Mouse (Mus musculus): ENCODE data around the gene Slc25a33.

Gene Slc25a33

DNA sequence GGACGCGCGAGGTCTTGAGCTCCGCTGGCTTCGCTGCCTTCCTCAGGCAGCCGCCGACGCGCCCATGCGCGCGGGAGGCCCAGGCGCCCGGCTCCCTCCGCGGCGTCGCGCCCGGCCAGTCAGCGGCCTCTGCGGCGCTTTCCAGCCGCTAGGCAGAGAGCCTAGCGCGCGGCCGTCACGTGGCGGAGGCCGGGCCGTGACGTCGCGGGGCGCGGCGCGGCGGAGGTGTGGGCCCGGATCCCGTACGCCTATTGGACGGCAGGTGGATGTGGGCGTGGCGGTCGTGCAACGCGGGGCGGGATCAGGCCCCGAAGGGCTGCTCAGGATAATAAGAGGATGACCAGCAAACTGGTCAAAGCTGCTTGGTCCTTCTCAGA lies at the start of gene Slc25a33:
Gene Slc25a33 (minus strand): TSS at position 184 of the 377 bp plus-strand sequence.
- peak; percentile 83 to 85 for DNase-seq (ENCODE audit: low read depth in 2 of 2, low spot score in 2 of 2)

DNA sequence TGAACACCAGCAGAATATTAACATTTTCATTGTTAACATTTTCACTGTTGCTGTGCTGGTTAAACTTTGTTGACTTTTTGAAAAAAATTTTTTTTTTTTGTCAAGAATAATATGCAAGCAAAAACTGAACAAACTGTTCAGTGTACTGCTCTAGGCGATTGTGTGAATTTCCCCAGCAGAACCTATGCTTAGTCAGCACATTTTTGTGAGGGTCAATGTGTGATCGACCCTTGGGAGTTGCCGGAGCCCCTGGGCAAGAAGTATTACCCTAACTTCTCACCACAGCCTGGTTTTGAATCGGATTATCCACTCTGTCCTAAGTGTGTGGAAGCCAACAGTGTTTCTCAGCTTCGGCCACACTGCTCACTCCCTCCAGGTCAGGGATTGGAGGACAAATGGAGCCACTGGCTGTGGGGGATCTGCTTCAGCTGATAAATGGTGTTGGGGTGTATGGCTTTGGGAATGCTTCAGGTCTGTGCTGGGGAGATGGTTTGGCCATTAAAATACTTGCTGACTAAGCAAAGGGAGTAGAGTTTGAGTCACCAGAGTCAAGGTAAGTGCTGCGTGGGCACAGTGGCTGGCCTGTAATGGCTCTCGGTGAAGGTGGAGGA lies 48.6 kb upstream of the Slc25a33 start:
- no peak for DNase-seq (ENCODE audit: low read depth in 2 of 2, low spot score in 2 of 2)

DNA sequence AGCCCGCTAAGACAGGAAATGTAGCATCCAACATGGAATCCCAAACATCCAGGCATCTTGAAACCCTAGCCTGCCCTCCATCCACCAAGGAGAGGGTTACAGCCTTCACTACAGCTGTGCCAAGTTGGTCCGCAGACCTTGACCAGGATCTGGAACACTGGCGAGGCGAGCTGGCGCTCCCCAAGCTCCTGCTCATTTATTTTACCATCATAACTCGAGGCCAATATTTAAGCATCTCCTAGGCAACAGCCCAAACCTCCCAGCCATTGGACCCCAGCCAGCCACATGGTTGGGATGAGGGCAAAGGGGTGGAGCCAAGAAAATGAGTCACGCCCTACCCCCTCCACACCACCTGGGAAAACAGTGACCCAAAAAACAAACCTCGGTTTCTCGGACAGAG lies 48.0 kb upstream of the Slc25a33 start:
- DNase-seq (ENCODE audit: low read depth in 2 of 2, low spot score in 2 of 2), result no peak

DNA sequence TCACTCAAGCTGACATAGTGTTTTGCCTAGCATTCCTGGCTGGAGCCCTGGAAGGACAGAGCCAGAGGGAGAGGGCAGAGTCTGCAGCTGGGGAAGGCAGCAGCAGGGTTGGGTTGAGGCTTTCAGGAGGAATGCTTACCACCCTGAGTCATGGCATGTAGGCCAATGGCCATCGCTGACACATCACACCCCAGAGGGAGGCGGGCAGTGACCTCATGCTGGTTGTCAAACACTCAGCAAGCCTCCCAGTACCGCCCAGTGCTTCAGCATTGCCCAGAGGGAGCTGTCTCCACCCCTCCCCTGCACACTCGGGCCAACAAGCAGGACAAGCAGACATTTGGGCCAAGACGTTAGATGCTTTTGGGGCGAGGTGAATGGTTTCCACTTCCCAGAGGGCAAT lies 46.5 kb upstream of the Slc25a33 start:
- no peak for DNase-seq (ENCODE audit: low read depth in 2 of 2, low spot score in 2 of 2)

DNA sequence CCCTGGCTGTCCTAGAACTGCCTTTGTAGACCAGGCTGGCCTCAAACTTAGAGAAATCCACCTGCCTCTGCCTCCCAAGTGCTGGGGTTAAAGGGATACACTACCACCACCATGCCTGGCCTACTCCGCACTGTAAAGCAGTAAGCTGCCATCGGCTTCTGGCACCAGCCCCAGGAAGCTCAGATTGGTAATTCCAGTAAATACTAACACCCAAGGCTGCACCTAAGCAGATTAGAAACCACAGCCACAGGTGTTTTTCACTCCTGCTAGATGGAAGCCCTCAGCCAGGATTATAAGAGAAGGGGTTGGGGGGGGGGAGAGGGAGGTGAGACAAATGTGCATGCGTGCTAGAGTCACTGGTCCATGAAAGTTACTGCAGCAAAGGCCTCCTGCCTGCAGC lies 45.1 kb upstream of the Slc25a33 start:
- no peak for DNase-seq (ENCODE audit: low read depth in 2 of 2, low spot score in 2 of 2)

DNA sequence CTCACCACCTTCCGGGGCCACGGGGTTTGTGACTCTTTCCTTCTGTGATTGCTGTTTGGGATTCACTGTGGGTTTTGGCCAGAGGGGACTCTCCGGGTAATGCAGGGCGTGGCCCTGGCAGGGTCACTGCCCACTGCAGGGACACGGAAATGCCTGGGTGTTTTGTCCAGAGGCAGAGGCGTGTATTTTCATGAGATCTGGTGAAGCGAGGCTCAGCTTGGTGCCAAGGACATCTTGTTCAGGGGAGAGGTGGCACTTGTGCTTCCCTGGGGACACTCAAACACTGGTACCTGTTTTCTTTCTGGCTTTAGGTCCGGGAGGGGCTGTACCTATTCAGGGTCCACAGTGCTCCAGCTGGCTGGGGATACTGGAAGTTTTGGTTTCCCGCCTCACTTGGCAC lies 42.5 kb upstream of the Slc25a33 start:
- no peak for DNase-seq (ENCODE audit: low read depth in 2 of 2, low spot score in 2 of 2)

DNA sequence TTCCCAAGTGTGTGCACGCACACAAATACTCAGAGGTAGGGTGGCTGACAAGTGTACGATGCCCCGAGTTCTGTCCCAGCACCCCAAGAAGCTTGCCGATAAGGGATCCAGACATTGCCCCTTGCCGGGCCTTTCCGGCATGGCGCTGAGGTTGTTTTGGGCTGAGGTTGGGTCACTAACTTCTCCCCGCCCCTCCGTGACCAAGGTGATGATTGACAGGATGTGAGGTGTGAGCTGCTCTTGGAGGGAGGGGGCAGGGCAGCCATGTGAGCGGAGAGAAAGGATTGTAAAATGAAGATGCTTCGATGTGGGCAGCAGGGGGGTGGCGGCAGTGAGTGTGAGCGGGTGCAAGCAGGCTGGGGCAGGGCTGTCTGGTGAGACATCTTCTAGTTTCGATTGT lies 41.5 kb upstream of the Slc25a33 start:
- DNase-seq (ENCODE audit: low read depth in 2 of 2, low spot score in 2 of 2), result no peak

DNA sequence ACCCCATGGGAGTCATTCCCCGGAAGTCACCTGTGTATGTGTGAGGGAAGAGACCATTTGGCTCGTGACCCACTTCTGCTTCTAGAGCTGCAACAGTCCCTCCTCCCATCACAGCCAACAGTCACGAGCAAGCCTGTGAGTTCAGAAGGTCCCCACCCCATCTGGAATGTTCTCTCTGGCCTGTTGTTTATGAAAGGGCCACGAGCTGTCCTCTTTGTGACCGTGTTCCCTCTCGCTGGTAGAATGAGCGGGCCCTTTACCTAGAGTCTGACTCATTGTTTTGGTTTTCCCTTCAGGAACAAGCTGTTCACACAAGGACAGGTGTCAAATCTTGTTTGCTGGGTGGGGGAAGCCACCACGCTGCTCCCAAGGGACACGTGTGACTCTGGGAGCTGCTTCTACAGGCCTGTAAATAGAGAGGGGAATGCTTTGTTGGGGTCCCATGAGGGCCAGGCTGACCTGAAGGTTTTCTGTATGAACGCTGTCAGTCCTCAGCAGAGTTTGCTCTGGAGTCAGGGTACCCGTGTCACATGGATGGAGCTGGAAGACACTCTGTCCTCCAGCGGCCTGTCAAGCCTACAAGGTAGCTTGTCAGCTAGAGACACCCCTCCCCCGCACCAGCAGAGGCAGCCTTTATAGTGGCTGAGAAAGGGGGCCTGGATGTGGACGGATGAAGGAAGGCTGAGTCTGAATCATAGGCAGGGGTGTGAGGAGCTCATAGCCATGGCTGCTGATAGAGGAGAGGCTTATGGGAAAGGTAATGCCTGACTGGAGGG lies 39.5 kb upstream of the Slc25a33 start:
- DNase-seq (ENCODE audit: low read depth in 2 of 2, low spot score in 2 of 2), result no peak

DNA sequence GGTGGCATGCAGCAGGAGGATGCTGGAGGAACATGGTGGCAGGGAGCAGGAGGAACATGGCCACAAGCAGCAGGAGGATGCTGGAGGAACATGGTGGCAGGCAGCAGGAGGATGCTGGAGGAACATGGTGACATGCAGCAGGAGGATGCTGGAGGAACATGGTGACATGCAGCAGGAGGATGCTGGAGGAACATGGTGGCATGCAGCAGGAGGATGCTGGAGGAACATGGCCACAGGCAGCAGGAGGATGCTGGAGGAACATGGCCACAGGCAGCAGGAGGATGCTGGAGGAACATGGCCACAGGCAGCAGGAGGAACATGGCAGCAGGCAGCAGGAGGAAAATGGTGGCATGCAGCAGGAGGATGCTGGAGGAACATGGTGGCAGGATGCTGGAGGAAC lies 36.3 kb upstream of the Slc25a33 start:
- peak; percentile 25 to 32 for DNase-seq (ENCODE audit: low read depth in 2 of 2, low spot score in 2 of 2)

DNA sequence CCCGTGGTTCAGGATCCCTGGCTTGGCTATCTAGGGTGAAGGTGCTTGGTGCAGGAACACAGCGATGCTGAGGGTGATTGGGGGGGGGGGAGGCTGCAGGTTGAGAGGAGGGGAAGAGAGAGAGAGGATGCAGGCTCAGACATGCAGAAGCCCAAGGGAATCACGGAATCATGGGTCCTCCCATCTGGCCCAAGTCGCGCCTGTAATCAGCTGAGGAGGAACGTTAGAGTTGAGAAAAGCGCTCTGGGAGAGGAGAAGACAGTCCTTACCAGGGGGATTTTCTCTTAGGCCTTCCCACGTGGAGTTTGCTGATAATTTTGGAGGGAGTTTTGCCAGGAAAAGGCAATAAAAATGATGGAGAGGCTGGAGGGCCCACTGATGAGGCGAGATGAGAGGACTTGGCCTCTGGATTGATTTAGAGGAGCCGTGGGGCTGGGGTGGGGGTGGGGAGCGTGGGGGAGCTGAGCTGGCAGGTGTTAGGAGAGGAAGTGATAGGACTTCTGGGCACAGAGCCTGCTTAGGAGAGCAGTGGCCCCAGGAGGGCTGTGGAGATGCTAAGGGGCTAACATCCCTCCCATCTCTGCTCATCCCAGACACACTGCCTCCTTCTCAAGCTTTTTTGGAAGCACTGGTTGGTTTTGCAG lies 34.6 kb upstream of the Slc25a33 start:
- DNase-seq (ENCODE audit: low read depth in 2 of 2, low spot score in 2 of 2), result no peak

DNA sequence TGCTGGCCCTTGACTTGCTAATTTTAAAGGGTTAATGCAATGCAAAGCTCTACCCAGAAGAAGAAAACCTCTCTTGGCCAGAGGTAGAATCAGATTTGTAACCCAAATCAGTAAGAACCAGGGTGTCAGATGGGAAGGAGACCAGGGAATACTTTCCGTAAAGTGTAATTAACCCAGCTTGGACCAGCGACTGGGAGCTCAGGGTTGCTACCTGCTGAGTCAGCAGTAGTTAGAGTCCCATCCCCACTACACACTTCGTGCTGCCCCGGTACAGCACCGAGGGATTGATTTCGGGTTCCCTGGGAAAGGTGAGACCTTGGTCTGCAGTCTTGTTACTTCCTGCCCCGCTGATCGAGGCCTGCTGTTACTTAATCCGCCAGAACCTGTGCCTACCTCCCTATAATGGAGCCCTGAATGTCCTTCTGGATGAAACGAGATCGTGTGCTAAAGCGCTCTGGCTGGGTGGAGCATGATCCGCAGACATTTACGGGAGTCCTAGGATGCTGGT lies 34.0 kb upstream of the Slc25a33 start:
- no peak for DNase-seq (ENCODE audit: low read depth in 2 of 2, low spot score in 2 of 2)

DNA sequence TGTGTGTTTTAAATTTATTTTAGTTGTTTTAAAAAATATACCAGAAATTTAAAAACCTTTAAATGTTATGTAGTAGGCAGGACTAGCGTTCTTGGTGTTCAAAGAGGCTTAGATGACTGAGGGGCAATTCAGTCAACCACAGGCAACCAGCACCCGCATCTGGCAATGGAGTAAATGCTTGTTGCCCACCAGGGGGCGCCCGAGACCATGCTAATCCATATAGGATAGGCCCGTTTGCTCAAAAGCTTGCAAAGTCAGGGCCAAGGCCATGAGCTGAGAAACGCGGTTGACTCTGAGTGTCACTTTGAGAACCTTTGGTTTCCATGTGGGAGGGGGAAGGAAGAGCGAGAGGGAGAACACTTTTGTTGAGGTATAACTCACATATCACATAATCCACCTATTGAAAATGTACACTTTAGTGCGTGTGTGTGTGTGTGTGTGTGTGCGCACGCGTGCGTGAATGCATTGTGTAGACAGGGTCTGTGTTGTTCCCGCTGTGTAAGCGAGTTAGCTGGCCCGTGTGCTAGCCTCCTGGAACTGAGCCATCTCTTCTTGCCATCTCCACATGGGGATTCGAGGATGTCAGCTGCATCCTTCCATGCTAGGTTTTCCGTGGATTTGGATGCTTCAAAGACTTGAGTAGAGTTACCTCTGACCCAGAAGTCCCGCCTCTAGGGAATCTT lies 32.8 kb upstream of the Slc25a33 start:
- peak; percentile 84 to 88 for DNase-seq (ENCODE audit: low read depth in 2 of 2, low spot score in 2 of 2)

DNA sequence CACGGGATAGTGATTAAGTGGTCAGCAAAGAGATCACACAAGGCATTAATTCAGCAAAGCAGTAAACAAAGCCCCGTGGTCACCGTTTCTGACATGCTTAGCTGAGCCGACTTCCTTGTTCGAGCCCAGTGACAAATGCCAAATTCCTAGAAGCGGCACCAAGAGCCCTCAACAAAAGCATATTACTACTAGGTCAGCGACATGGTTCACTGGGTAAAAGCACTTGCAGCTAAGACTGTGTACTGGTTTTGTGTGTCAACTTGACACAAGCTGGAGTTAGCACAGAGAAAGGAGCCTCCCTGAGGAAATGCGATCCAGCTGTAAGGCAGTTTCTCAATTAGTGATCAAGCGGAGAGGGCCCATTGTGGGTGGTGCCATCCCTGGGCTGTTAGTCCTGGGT lies 28.2 kb upstream of the Slc25a33 start:
- no peak for DNase-seq (ENCODE audit: low read depth in 2 of 2, low spot score in 2 of 2)

DNA sequence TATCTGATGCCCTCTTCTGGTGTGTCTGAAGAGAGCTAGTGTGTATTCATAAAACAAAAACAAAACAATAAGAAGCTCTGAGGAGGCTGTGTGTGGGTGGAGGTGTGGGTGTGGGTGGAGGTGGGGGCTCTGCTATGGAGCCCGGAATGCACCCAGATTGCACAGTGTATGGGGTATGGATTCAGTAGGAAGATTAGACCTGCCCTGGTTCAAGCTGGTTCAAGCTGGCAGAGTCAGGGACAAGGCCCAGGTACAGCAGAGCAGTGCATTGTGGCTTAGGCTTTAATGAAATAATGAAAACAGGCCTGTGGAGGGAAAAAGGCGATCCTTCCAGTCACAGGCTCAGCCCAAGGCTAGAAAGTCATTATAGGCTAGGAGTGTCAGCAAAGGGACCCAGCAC lies 26.5 kb upstream of the Slc25a33 start:
- no peak for DNase-seq (ENCODE audit: low read depth in 2 of 2, low spot score in 2 of 2)

DNA sequence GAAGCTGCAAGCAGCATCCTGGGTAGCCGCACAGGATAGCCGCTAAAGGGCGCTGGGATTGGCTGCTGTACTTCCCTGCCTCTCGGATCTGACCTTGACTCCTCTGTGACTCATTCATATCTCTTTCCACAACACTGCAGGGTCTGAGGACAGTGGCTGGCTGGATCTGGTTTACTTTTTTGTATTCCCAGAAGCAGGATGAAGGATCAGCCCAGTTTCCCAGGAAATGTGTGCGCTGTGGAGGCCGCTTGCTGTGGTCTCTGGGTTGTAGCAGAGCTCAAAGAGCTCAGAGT lies 26.0 kb upstream of the Slc25a33 start:
- DNase-seq (ENCODE audit: low read depth in 2 of 2, low spot score in 2 of 2), result no peak

DNA sequence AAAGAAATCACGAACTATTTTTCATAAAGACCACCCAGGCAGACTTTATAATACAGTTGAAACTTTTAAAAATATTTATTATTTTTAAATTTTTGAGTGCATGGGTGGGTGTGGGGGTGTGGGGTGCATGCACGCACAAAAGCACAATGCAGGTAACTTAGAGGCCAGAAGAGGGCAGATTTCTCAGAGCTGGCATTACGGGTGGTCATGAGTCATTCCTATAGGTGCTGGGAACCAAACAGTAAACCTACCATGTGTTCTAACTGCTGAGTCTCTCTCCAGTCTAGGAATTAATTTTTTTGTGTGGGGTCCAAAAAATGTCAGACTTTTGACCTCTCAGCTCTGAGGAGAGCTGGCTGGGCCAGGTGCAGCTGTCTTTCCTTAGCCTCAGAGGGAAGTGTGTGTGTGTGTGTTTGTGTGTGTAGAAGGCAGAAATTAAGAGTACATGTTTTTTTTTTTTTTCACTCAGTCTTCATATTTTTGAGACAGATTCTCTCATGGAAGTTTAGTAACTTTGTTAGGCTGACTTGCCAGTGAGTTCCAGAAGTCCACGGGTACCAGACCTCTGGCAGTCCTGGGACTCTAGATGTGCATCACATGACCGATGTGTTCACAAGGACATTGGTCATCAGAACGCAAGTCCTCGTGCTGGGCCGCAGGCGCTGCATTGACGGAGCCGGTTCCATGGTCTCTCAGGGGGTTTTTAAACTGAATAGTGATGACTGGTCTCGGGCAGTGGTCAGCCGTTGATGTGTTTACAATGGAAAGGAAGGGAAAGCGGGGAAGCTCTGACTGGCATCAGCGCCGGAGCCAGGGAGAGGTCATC lies 25.5 kb upstream of the Slc25a33 start:
- DNase-seq (ENCODE audit: low read depth in 2 of 2, low spot score in 2 of 2), result no peak

DNA sequence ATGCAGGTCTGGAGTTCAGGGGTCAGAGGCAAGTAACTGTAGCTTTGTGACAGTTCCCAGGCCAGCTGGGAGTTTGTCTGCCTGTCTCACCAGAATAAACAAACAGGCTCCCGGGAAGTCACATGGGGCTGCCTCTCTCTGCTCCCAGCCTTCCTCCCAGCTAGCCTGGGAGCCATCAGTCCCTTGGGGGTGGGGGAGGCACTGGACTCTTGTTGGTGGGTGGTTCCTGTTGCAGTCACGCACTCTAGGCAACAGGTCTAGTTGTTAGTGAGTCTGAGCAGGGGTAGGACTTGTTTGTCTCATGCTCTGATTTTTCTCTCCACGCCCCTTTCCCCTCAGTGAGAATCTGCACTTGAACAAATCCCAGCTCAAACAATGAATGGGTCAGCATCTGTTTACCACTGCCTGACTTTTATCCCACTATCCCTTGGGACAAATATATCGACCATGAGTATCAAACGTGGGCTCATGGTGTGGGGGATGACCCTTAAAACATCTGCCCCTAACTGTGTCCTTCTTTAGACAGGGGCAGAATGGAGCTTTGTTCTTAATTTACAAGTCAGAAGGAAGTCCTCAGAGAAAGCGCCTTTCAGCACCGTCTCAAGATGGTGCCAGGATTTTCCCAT lies 24.7 kb upstream of the Slc25a33 start:
- no peak for DNase-seq (ENCODE audit: low read depth in 2 of 2, low spot score in 2 of 2)

DNA sequence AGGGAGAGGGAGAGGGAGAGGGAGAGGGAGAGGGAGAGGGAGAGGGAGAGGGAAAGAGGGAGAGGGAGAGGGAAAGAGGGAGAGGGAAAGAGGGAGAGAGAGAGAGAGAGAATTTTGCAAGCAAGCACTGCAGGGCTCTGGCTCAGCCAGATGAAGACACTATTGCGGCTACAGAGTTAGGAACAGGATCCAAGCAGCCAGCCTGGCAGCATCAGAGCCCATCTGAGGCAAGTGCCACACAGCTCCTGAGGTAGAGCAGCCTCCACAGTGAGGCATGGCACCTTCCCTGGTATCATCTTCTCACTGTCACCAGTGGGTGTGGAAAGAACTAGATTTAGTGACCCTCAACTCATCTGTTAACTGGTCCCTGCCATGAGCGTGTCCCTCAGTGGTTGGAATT lies 24.0 kb upstream of the Slc25a33 start:
- DNase-seq (ENCODE audit: low read depth in 2 of 2, low spot score in 2 of 2), result no peak

DNA sequence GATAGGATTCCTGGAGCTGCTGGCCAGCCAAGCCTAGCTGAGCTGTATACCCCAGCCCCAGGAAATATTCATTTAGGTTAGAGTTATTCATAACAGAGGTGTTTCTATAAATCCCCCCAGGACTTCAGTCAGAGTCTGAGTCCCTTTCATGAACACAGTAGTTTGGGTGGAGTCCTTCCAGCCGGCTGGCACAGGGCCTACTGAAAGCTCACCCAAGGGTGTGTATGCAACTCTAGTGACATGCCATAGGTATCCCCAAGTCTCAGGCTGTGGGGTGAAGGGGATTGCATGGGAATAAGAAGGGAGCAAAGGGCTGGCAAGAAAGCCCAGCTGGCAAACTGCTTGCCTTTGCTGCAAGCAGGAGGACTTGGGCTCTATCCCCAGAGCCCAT lies 23.1 kb upstream of the Slc25a33 start:
- DNase-seq (ENCODE audit: low read depth in 2 of 2, low spot score in 2 of 2), result no peak

DNA sequence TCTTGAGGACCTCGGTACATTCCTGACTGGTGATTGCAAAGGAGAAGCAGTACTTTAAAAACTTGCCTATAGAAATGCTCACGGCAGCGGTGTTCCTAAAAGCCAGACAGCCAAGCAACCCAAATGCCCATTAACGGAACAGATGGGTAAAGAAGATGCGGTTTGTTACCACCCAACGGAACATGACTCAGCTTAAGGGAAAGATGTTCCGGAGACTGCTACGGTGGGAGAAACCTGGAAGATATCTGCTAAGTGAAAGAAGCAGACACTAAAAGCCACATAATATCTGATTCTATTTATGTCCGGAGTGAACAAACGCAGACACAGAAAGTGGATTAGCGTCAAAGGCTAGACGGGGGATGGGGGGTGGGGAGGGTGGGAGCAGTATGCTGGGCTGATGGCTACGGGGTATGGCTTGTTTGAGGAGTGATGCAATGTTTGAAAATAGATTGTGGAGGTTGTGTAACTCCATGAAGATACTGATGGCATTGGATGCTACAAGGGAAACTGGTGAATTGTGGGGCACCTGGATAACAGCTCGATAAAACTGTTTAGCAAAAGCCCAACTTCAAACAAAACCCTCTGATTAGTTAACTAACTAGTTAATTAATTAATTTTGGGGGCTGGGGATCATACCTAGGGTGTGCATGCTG lies 22.6 kb upstream of the Slc25a33 start:
- DNase-seq (ENCODE audit: low read depth in 2 of 2, low spot score in 2 of 2), result no peak
